Mouse (Mus musculus) heart, embryonic 11.5 days (tissue): ENCODE data around the gene Hoxc5. TPM values are rescaled to one million over a fixed set of nuclear protein-coding genes. Genes with fewer than 3 reads are reported as not detected.
A peak's percentile ranks its signal among the peaks of the same experiment; 100 is the strongest.

Experiments
- ATAC-seq: fragments of 200-750 bp; cut with Nextera tagmentation; replicated peaks from 2 replicates; pipeline ENCODE4 v1.8.0; 2017; ENCODE audit warnings: moderate library complexity; ENCODE audit not compliant: insufficient number of reproducible peaks, low FRiP score, low TSS enrichment
- H3K27ac ChIP-seq: fragments of 300-500 bp; sonication (generic); 2 replicates; pipeline ENCODE4 v1.5.1; 2014; ENCODE audit warnings: mild to moderate bottlenecking, low read depth, low read length
- H3K27me3 ChIP-seq: fragments of 300-500 bp; sonication (generic); 2 replicates; pipeline ENCODE4 v1.6.1; 2014; ENCODE audit warnings: mild to moderate bottlenecking, low read length, mixed read lengths; ENCODE audit not compliant: control insufficient read depth, insufficient read depth
- H3K36me3 ChIP-seq: fragments of 300-500 bp; sonication (generic); 2 replicates; pipeline ENCODE4 v1.6.1; 2014; ENCODE audit warnings: mild to moderate bottlenecking, low read length, moderate library complexity, mixed read lengths; ENCODE audit not compliant: control insufficient read depth, insufficient read depth
- H3K4me1 ChIP-seq: fragments of 300-500 bp; sonication (generic); 2 replicates; pipeline ENCODE4 v1.6.1; 2014; ENCODE audit warnings: low read length; ENCODE audit not compliant: control insufficient read depth, insufficient read depth
- H3K4me2 ChIP-seq: fragments of 300-500 bp; sonication (generic); 2 replicates; pipeline ENCODE4 v1.6.1; 2014; ENCODE audit warnings: mild to moderate bottlenecking, moderate library complexity
- H3K4me3 ChIP-seq: fragments of 300-500 bp; sonication (generic); 2 replicates; pipeline ENCODE4 v1.5.1; 2014; ENCODE audit warnings: low read depth, low read length
- H3K9ac ChIP-seq: fragments of 300-500 bp; sonication (generic); 2 replicates; pipeline ENCODE4 v1.6.1; 2014; ENCODE audit warnings: mild to moderate bottlenecking, low read depth, low read length, moderate library complexity
- H3K9me3 ChIP-seq: fragments of 300-500 bp; sonication (generic); replicated peaks from 2 replicates; pipeline ENCODE4 v1.6.1; 2016; ENCODE audit warnings: low read length; ENCODE audit not compliant: control insufficient read depth
- WGBS: fragments of 180-500 bp; shearing (Covaris S2); extraction: QIAGEN DNeasy Blood & Tissue Kit; methylation state at CpG from one replicate; pipeline ENCODE4 v1.1.7; 2014; ENCODE audit not compliant: insufficient replicate concordance; 5-methylcytosine and 5-hydroxymethylcytosine counted together
- polyA plus RNA-seq: library from polyadenylated mRNA; unstranded; fragments of >200 nt; fragmentation: Nextera tagmentation; extraction: Ambion mirVana; gene quantifications from 2 replicates; pipeline ENCODE4 v1.2.1, GENCODE M21; 2014

Gene Hoxc5
- polyA plus RNA-seq, 1 experiment from 2014 or later, result 1.7 TPM

DNA sequence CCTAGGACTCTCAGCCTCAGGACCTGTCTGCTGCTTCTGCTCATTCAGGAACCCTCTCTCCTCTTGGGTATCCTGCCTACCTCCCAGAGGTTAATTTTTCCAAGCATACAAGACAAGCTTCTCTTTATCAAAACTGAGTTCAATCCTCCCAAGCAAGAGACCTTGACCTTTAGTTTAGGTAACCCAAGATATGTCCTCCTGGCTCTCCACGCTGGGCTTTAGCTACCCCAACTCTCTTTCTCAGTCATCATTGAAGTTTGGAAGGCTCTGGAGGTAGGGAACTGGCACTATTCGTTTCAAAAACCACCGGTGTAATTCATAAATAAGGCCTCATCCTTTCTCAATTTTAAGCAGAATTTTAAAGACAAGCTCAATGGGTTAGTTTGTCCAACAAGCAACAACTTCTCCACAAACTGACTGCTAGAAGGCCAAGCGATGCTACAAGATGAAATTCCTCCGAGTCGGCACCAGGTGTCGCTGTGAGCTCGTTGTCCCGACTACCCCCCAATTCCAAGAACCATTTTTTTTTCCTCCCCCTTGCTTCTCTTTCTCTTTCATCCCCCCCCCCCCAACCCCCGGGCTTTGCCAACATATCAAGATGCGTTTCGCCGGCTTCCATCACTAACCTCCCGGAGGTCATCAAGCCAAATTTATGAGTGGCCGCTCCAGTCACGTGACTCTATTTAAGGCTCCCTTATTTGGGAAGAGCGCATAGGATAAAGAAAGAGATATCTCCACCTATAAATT is 46.2 kb downstream of the Hoxc5 start:
- H3K4me2 ChIP-seq, result 0 out of 2 replicates have a peak overlapping the region, but pooled peaks have one; percentile 1

DNA sequence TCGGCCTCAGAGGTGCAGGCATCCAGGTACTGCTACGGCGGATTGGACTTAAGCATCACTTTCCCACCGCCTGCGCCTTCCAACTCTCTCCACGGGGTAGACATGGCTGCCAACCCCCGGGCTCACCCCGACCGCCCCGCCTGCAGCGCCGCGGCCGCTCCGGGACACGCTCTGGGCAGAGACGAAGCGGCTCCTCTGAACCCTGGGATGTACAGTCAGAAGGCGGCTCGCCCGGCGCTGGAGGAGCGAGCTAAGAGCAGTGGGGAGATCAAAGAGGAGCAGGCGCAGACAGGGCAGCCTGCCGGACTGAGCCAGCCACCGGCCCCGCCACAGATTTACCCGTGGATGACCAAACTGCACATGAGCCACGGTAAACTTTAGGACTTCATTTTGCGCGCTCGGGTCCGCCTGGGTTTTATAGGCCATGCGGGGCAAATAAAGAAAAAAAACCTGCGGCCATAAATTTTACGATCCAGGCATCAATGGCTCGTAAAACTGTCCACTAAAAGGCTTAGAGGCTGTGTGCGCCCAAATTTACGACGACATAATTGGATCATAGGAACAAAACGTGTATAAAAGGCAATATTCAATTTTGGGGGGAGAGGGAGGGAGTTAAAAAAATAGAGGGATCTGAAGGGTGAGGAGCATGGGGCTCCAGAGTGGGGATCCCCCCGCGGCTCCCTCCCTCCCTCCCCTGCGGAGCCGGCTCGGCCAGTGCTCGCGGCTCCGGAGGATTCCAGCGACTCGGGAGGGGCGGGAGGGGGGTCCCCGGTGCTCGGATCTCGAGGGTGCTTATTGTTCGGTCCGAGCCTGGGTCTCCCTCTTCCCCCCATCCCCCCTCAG is 47.1 kb downstream of the Hoxc5 start:
- Histone ChIP-seq H3K4me1 (0 out of 2 replicates have a peak, but pooled peaks cover 3% of the 10 kb centered on the region), H3K9me3 (no peaks in the 10 kb centered on the region), H3K4me2 (peak overlapping the region; percentile 44), H3K9ac (no peak overlapping the region), H3K36me3 (no peaks in the 10 kb centered on the region), H3K27ac (no peak overlapping the region), H3K27me3 (peaks cover 98% of the 10 kb centered on the region), H3K4me3 (peak overlapping the region; percentile 20)
- 0 out of 2 replicates have a peak, but pooled peaks have one; percentile 40 for ATAC-seq
- WGBS, result 1% methylated on average over 54 of the region's 57 CpGs

More for the DNA sequence above, 46.2 kb downstream of the Hoxc5 start:
- H3K27me3 ChIP-seq, result peaks cover 98% of the 10 kb centered on the region
- no peak overlapping the region for H3K9ac ChIP-seq
- H3K27ac ChIP-seq, result no peak overlapping the region
- H3K9me3 ChIP-seq, result no peaks in the 10 kb centered on the region
- no peaks in the 10 kb centered on the region for H3K36me3 ChIP-seq
- 0 out of 2 replicates have a peak, but pooled peaks cover 3% of the 10 kb centered on the region for H3K4me1 ChIP-seq
- WGBS, result 3% methylated on average over 17 of the region's 17 CpGs
- H3K4me3 ChIP-seq, result no peak overlapping the region
- ATAC-seq, result no peak

DNA sequence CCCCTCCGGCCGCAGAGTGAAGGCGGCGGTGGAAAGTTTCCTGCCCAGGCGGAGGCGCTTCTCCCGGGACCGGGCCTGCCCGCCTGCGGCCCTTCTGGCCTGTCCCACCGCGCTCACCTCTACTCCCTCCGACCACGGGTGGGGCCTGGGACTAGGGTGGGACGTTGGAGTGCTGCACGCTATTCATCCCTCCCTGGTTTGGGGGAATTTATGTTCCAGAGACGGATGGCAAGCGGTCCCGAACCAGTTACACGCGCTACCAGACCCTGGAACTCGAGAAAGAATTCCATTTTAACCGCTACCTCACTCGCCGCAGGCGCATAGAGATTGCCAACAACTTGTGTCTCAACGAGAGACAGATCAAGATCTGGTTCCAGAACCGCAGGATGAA is 47.8 kb downstream of the Hoxc5 start:
- Histone ChIP-seq H3K9ac (no peak overlapping the region), H3K4me1 (0 out of 2 replicates have a peak, but pooled peaks cover 3% of the 10 kb centered on the region), H3K4me2 (peak overlapping the region; percentile 44; the same call in 1 of the 2 replicates)

DNA sequence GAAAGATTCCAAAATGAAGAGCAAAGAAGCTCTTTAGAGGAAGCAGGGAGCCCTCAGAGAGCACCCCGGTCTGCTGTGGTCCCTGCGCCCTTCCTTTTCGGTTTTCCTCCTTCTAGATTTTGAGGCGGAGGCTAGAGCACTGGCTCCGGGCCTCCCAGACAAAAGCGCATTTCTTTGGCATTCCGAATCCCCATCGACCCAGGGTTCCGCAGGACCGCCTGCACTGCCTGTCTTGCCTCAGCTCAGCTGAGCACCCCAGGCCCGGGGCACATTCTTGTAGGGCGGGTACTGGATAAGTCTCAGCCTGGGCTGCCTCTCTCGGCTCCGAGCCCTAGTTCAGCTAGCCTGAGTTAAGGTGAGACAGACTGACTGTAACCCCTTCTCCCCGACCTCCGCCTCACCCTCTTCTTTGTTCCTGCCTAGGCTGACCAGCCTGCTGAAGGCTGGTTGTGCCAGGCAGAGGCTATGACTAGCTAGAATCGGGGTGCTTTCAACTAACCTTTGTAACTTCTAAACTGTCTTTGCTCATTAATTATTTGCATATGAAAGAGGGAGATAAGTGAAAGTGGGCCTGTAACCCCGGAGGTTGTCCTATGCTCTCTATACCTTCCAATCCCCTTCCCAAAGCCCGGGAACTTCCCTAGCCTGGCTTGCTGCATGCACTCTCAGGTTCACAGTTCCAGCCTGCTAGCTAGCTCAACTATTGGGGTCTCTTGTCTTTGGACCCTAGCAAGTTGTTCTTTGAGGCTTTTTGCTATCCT is 48.3 kb downstream of the Hoxc5 start:
- peaks cover 98% of the 10 kb centered on the region for H3K27me3 ChIP-seq
- H3K27ac ChIP-seq, result no peak overlapping the region
- H3K4me2 ChIP-seq, result no peak overlapping the region
- 2% methylated on average over 19 of the region's 19 CpGs for WGBS
- peak overlapping the region; percentile 11; the same call in 1 of the 2 replicates for H3K4me3 ChIP-seq
- 0 out of 2 replicates have a peak, but pooled peaks cover 3% of the 10 kb centered on the region for H3K4me1 ChIP-seq
- no peaks in the 10 kb centered on the region for H3K9me3 ChIP-seq
- no peak overlapping the region for H3K9ac ChIP-seq
- H3K36me3 ChIP-seq, result no peaks in the 10 kb centered on the region
- no peak for ATAC-seq

More for the DNA sequence above, 47.8 kb downstream of the Hoxc5 start:
- Histone ChIP-seq H3K27ac (no peak overlapping the region), H3K9me3 (no peaks in the 10 kb centered on the region), H3K27me3 (peaks cover 98% of the 10 kb centered on the region), H3K4me3 (peak overlapping the region; percentile 11; the same call in 1 of the 2 replicates), H3K36me3 (no peaks in the 10 kb centered on the region)
- no peak for ATAC-seq
- WGBS, result under 1% methylated on average over 26 of the region's 28 CpGs

DNA sequence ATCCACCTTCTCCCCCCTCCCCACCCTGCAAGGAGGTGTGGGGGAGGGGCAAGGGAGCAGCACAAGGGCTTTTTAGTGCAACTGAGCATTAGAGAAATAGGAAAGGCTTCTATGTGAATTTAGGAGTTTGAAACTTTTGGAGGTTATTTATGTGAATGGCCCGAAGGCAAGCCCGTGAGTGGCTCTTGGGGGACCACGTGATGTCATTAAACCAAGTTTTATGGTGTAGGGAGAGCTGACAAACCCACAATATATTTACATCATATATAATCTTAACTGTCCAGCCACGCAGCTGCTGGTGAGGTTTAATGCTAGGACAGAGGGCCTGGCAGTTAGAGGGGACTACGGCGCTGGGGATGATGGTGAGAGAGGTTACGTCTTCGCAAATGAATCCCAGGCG is 51.4 kb downstream of the Hoxc5 start, which contains the start of gene Hoxc4:
TSS of gene Hoxc4 (plus strand) at position 299 of the 400 bp plus-strand sequence.
- Histone ChIP-seq H3K27ac (no peak within 1 kb of the TSS), H3K4me1 (0 out of 2 replicates have a peak, but pooled peaks cover 3% of the 10 kb centered on the region), H3K36me3 (no peaks in the 10 kb centered on the region), H3K4me3 (no peak within 1 kb of the TSS), H3K9ac (no peak within 1 kb of the TSS), H3K27me3 (peaks cover 99% of the 10 kb centered on the region), H3K4me2 (no peak within 1 kb of the TSS), H3K9me3 (no peaks in the 10 kb centered on the region)
- whole genome bisulfite sequencing, result 9% methylated on average over 9 of the region's 9 CpGs
- no peak for ATAC-seq

DNA sequence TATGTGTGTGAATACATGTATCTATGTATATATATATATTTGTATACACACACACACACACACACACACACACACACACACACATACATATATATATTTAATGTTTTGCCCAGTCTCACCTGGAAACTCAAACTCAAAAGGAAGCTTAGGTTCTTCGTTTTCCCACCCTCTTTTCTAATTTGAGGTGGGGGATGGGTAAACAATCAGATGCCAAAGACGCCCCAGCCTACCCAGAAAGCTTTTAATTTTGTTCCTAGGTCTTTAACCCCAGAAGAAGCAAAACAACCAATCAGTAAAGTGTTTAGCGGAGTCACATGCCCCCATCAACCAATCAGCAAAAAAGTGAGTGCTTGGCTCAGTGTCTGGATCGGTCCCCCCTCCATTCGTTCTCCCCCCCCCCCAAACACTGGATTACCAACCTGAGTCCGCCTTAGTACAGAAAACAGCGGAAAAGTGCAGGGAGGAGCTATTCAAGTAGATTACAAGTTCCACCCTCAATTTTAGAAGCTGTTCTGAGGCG is 53.7 kb downstream of the Hoxc5 start:
- Histone ChIP-seq H3K27me3 (peaks cover 96% of the 10 kb centered on the region), H3K27ac (no peak overlapping the region), H3K4me1 (no peaks in the 10 kb centered on the region), H3K4me3 (no peak overlapping the region), H3K9ac (no peak overlapping the region), H3K4me2 (no peak overlapping the region), H3K36me3 (no peaks in the 10 kb centered on the region), H3K9me3 (no peaks in the 10 kb centered on the region)
- WGBS, result 2% methylated on average over 8 of the region's 8 CpGs
- no peak for ATAC-seq

DNA sequence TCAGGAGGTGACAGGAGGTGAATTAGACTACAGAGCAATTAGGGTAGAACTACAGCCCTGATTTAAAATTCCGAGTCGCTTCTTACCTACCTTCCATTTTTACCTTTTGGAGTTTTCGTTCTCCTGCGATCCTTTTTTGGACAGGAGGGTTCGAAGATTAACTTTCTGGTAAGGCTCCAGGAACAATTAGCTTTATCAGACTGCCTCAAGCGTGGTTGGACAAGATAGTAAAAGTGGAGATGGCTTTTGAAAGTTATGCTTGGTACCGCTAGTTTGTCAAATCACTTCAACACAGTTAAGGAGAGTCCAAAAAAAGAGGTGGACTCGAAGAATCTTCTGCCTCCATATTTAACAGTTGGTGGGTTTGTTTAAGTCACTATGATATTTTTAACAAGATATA is 54.3 kb downstream of the Hoxc5 start:
- H3K9me3 ChIP-seq, result no peaks in the 10 kb centered on the region
- no peaks in the 10 kb centered on the region for H3K36me3 ChIP-seq
- H3K4me3 ChIP-seq, result no peak overlapping the region
- H3K9ac ChIP-seq, result no peak overlapping the region
- H3K4me1 ChIP-seq, result no peaks in the 10 kb centered on the region
- ATAC-seq, result no peak
- WGBS, result 10% methylated on average over 8 of the region's 8 CpGs
- no peak overlapping the region for H3K4me2 ChIP-seq
- H3K27me3 ChIP-seq, result peaks cover 96% of the 10 kb centered on the region
- no peak overlapping the region for H3K27ac ChIP-seq

DNA sequence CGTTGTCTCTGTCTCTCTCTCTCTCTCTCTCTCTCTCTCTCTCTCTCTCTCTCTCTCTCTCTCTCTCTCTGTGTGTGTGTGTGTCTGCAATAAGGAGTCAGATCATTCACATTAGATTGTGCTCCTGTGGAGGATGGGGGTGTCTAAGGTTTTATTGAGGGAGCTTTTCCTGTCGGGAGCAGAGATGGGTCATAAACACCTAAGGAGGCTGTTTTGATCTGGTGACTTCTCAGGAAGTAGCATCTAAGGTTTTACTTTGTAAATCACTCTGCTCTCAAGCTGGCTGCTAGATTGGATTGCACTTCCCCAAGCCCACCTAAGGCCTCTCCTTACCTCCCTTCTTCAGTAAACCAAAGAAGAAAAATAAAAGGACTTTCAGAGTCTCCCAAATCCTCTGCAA is 56.9 kb downstream of the Hoxc5 start:
- no peaks in the 10 kb centered on the region for H3K4me1 ChIP-seq
- ATAC-seq, result no peak
- H3K4me3 ChIP-seq, result no peak overlapping the region
- 0% methylated on average over 2 of the region's 2 CpGs for WGBS
- no peaks in the 10 kb centered on the region for H3K9me3 ChIP-seq
- no peak overlapping the region for H3K9ac ChIP-seq
- H3K36me3 ChIP-seq, result no peaks in the 10 kb centered on the region
- H3K27me3 ChIP-seq, result peaks cover 94% of the 10 kb centered on the region
- H3K4me2 ChIP-seq, result no peak overlapping the region
- H3K27ac ChIP-seq, result no peak overlapping the region
